Mouse (Mus musculus): ENCODE measurements around the gene Ntm. TPM values are rescaled to one million over a fixed set of nuclear protein-coding genes. Genes with fewer than 3 reads are reported as not detected.

Gene Ntm
- polyA plus RNA-seq, 1 experiment from 2014 or later = 7.8 TPM

- no peaks in the 10 kb centered on the region for H3K4me1 ChIP-seq
- H3K9me3 ChIP-seq (replicated peaks) = no peaks in the 10 kb centered on the region
- 90% methylated on average over 5 of the region's 5 CpGs for WGBS
- no peaks in the 10 kb centered on the region for H3K36me3 ChIP-seq
- no peak for DNase-seq (ENCODE audit: low spot score)
- no peak overlapping the region for H3K27ac ChIP-seq (replicated peaks)
- H3K27me3 ChIP-seq (ENCODE audit: low read depth, poor library complexity, severe bottlenecking) = no peaks in the 10 kb centered on the region
- no peak overlapping the region for H3K4me3 ChIP-seq
Measured at GRCm38 (mm10) chr9:29562419-29563071, 400.4 kb downstream of the Ntm start.

GRCm38 (mm10) chr9:29558915-29559314 lies 404.0 kb downstream of the Ntm start:
- no peak overlapping the region for H3K27ac ChIP-seq (replicated peaks)
- H3K9me3 ChIP-seq (replicated peaks) = no peaks in the 10 kb centered on the region
- no peak for DNase-seq (ENCODE audit: low spot score)
- no peak overlapping the region for H3K4me3 ChIP-seq
- 89% methylated on average over 4 of the region's 4 CpGs for WGBS
- no peaks in the 10 kb centered on the region for H3K4me1 ChIP-seq
- H3K27me3 ChIP-seq (ENCODE audit: low read depth, poor library complexity, severe bottlenecking) = no peaks in the 10 kb centered on the region
- no peaks in the 10 kb centered on the region for H3K36me3 ChIP-seq

GRCm38 (mm10) chr9:29550582-29550981 lies 412.4 kb downstream of the Ntm start:
- Histone ChIP-seq H3K4me1 (no peaks in the 10 kb centered on the region), H3K4me3 (no peak overlapping the region), H3K27me3 (ENCODE audit: low read depth, poor library complexity, severe bottlenecking) (no peaks in the 10 kb centered on the region), H3K36me3 (no peaks in the 10 kb centered on the region), H3K9me3 (replicated peaks) (no peaks in the 10 kb centered on the region), H3K27ac (replicated peaks) (no peak overlapping the region)
- no peak for DNase-seq (ENCODE audit: low spot score)
- WGBS = 86% methylated on average over 8 of the region's 8 CpGs

GRCm38 (mm10) chr9:29550107-29550506 lies 412.8 kb downstream of the Ntm start:
- H3K27ac ChIP-seq (replicated peaks) = no peak overlapping the region
- no peaks in the 10 kb centered on the region for H3K27me3 ChIP-seq (ENCODE audit: low read depth, poor library complexity, severe bottlenecking)
- no peak overlapping the region for H3K4me3 ChIP-seq
- no peaks in the 10 kb centered on the region for H3K4me1 ChIP-seq
- H3K36me3 ChIP-seq = no peaks in the 10 kb centered on the region
- no peak for DNase-seq (ENCODE audit: low spot score)
- H3K9me3 ChIP-seq (replicated peaks) = no peaks in the 10 kb centered on the region
- 93% methylated on average over 8 of the region's 8 CpGs for WGBS

GRCm38 (mm10) chr9:29536415-29536814 lies 426.5 kb downstream of the Ntm start:
- Histone ChIP-seq H3K27ac (replicated peaks) (no peak overlapping the region), H3K36me3 (no peaks in the 10 kb centered on the region), H3K27me3 (ENCODE audit: low read depth, poor library complexity, severe bottlenecking) (no peaks in the 10 kb centered on the region), H3K4me1 (0 out of 2 replicates have a peak, but pooled peaks cover 5% of the 10 kb centered on the region), H3K4me3 (no peak overlapping the region), H3K9me3 (replicated peaks) (no peaks in the 10 kb centered on the region)
- DNase-seq (ENCODE audit: low spot score) = no peak
- 89% methylated on average over 2 of the region's 2 CpGs for WGBS

- Histone ChIP-seq H3K4me1 (0 out of 2 replicates have a peak, but pooled peaks cover 5% of the 10 kb centered on the region), H3K9me3 (replicated peaks) (no peaks in the 10 kb centered on the region), H3K4me3 (no peak overlapping the region), H3K36me3 (no peaks in the 10 kb centered on the region), H3K27me3 (ENCODE audit: low read depth, poor library complexity, severe bottlenecking) (no peaks in the 10 kb centered on the region), H3K27ac (replicated peaks) (no peak overlapping the region)
- no peak for DNase-seq (ENCODE audit: low spot score)
- 69% methylated on average over 6 of the region's 6 CpGs for WGBS
Measured at GRCm38 (mm10) chr9:29534773-29535172, 428.2 kb downstream of the Ntm start.

GRCm38 (mm10) chr9:29534304-29534703 lies 428.6 kb downstream of the Ntm start:
- H3K27me3 ChIP-seq (ENCODE audit: low read depth, poor library complexity, severe bottlenecking) = no peaks in the 10 kb centered on the region
- H3K4me3 ChIP-seq = no peak overlapping the region
- no peak overlapping the region for H3K27ac ChIP-seq (replicated peaks)
- H3K9me3 ChIP-seq (replicated peaks) = no peaks in the 10 kb centered on the region
- 50% methylated on average over 7 of the region's 7 CpGs for whole genome bisulfite sequencing
- no peak for DNase-seq (ENCODE audit: low spot score)
- H3K36me3 ChIP-seq = no peaks in the 10 kb centered on the region
- H3K4me1 ChIP-seq = 0 out of 2 replicates have a peak, but pooled peaks cover 5% of the 10 kb centered on the region

- DNase-seq (ENCODE audit: low spot score) = no peak
- Histone ChIP-seq H3K4me1 (0 out of 2 replicates have a peak, but pooled peaks cover 5% of the 10 kb centered on the region), H3K36me3 (no peaks in the 10 kb centered on the region), H3K27me3 (ENCODE audit: low read depth, poor library complexity, severe bottlenecking) (no peaks in the 10 kb centered on the region), H3K4me3 (no peak overlapping the region), H3K9me3 (replicated peaks) (no peaks in the 10 kb centered on the region), H3K27ac (replicated peaks) (no peak overlapping the region)
- 39% methylated on average over 1 of the region's 1 CpGs for WGBS
Measured at GRCm38 (mm10) chr9:29533556-29533955, 429.4 kb downstream of the Ntm start.

GRCm38 (mm10) chr9:29531147-29531917 lies 431.6 kb downstream of the Ntm start:
- H3K4me1 ChIP-seq = 0 out of 2 replicates have a peak, but pooled peaks cover 5% of the 10 kb centered on the region
- no peak for DNase-seq (ENCODE audit: low spot score)
- no peaks in the 10 kb centered on the region for H3K9me3 ChIP-seq (replicated peaks)
- H3K36me3 ChIP-seq = no peaks in the 10 kb centered on the region
- H3K27ac ChIP-seq (replicated peaks) = no peak overlapping the region
- WGBS = 86% methylated on average over 6 of the region's 6 CpGs
- H3K27me3 ChIP-seq (ENCODE audit: low read depth, poor library complexity, severe bottlenecking) = no peaks in the 10 kb centered on the region
- no peak overlapping the region for H3K4me3 ChIP-seq

GRCm38 (mm10) chr9:29524109-29524508 lies 438.8 kb downstream of the Ntm start:
- no peak overlapping the region for H3K27ac ChIP-seq (replicated peaks)
- H3K36me3 ChIP-seq = no peaks in the 10 kb centered on the region
- no peak for DNase-seq (ENCODE audit: low spot score)
- no peak overlapping the region for H3K4me3 ChIP-seq
- 74% methylated on average over 1 of the region's 1 CpGs for WGBS
- H3K4me1 ChIP-seq = peaks cover 6% of the 10 kb centered on the region
- H3K27me3 ChIP-seq (ENCODE audit: low read depth, poor library complexity, severe bottlenecking) = no peaks in the 10 kb centered on the region
- no peaks in the 10 kb centered on the region for H3K9me3 ChIP-seq (replicated peaks)

GRCm38 (mm10) chr9:29523221-29523620 lies 439.7 kb downstream of the Ntm start:
- no peak for DNase-seq (ENCODE audit: low spot score)
- Histone ChIP-seq H3K4me1 (peaks cover 8% of the 10 kb centered on the region), H3K36me3 (no peaks in the 10 kb centered on the region), H3K9me3 (replicated peaks) (0 out of 2 replicates have a peak, but pooled peaks cover 2% of the 10 kb centered on the region), H3K27ac (replicated peaks) (no peak overlapping the region), H3K4me3 (no peak overlapping the region), H3K27me3 (ENCODE audit: low read depth, poor library complexity, severe bottlenecking) (no peaks in the 10 kb centered on the region)
- WGBS = 90% methylated on average over 3 of the region's 3 CpGs

GRCm38 (mm10) chr9:29519181-29519580 lies 443.8 kb downstream of the Ntm start:
- DNase-seq (ENCODE audit: low spot score) = no peak
- 63% methylated on average over 2 of the region's 2 CpGs for WGBS
- no peaks in the 10 kb centered on the region for H3K36me3 ChIP-seq
- peaks cover 17% of the 10 kb centered on the region for H3K4me1 ChIP-seq
- H3K27ac ChIP-seq (replicated peaks) = no peak overlapping the region
- H3K27me3 ChIP-seq (ENCODE audit: low read depth, poor library complexity, severe bottlenecking) = peaks cover 18% of the 10 kb centered on the region
- no peak overlapping the region for H3K4me3 ChIP-seq
- H3K9me3 ChIP-seq (replicated peaks) = 0 out of 2 replicates have a peak, but pooled peaks cover 2% of the 10 kb centered on the region

- Histone ChIP-seq H3K27me3 (ENCODE audit: low read depth, poor library complexity, severe bottlenecking) (peaks cover 18% of the 10 kb centered on the region), H3K4me3 (no peak overlapping the region), H3K27ac (replicated peaks) (no peak overlapping the region), H3K9me3 (replicated peaks) (0 out of 2 replicates have a peak, but pooled peaks cover 2% of the 10 kb centered on the region), H3K36me3 (no peaks in the 10 kb centered on the region), H3K4me1 (peaks cover 17% of the 10 kb centered on the region)
- WGBS = 77% methylated on average over 2 of the region's 2 CpGs
- no peak for DNase-seq (ENCODE audit: low spot score)
Measured at GRCm38 (mm10) chr9:29516688-29517087, 446.3 kb downstream of the Ntm start.
